Mouse (Mus musculus) induced T-regulatory cell, adult 2 months (primary cell): Measurements from ENCODE around the gene 1700069L16Rik.

ENCODE experiments used
- DNase-seq: peaks from one replicate; pipeline ENCODE4 v3.0.0-alpha.2; 2012; ENCODE audit warnings: low read depth

Gene 1700069L16Rik

DNA sequence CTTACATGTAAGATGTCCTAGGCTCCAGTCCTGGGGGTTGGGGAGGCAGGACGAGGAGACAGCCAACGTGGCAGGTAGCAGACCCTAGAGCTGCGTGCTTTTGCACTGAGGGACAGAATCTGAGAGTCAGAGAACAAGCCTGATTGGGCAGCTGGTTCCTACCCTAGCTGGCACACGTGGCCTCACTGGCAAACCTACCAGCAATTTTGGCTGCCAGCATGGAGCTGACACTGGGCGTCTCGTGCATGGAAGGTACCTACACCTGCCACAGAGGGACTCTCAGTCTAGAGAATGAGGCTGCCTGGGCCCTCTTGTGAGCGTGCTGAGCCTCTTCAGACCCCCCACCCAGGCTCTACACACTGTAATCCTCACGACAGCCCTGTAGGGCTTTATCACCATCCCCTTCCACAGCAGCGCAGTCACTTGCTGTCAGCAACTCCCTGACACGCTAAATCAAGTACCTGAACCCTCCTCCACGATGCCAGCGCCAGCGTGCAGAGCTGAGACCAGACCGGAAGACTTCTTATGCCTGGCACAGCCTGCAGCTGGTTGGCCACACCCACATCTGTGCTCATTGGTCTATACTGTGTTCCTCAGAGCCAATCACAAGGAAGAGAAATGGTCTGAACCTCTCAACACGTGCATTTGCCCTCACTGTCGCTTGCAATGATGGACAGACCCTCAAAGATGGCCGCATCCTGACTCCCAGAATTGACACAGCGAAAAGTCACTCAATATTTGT, 81.3 kb downstream of the 1700069L16Rik start:
- peak; percentile 67 for DNase-seq
